In genomic region chr10:127676691-127677548, GRCm38 (mm10) we compare ENCODE assay signal across 8 mouse cellular contexts. TPM values are rescaled to one million over a fixed set of nuclear protein-coding genes. Genes with fewer than 3 reads are reported as not detected.
A peak's percentile ranks its signal among the peaks of the same experiment; 100 is the strongest.
DNase-seq lines count a peak whose midpoint lies in the region; ATAC-seq lines count a peak whose summit lies in the region.

No protein-coding gene starts in this region.

- H3K27me3 ChIP-seq in hindbrain, embryonic 15.5 days = no peaks in the 10 kb centered on the region

- peaks cover 11% of the 10 kb centered on the region for H3K4me1 ChIP-seq in hindbrain, embryonic 15.5 days (replicated peaks)

- WGBS in hindbrain, embryonic 15.5 days = under 1% methylated on average over 69 of the region's 71 CpGs

- H3K4me3 ChIP-seq in hindbrain, embryonic 15.5 days = peak overlapping the region; percentile 71

- ATAC-seq in hindbrain, embryonic 15.5 days (ENCODE audit: low FRiP score, low read depth) = peak; percentile 97

- DNase-seq in R1 (ENCODE audit: low read depth, low spot score) = peak; percentile 99
- peak; percentile 91 to 96 for DNase-seq in cerebellum, postnatal 25 days
- peak; percentile 59 to 78 for DNase-seq in frontal cortex, postnatal 25 days (ENCODE audit: low spot score in 2 of 2)
- peak; percentile 95 for DNase-seq in left cerebral cortex, adult 11 months (ENCODE audit: low spot score)
- DNase-seq in lung, postnatal 4 days = peak; percentile 94 to 97
- DNase-seq in retina, postnatal 7 days (ENCODE audit: low read depth, low spot score) = peak; percentile 96
- DNase-seq in urinary bladder, adult 2 months (ENCODE audit: low spot score) = peak; percentile 71

- H3K9ac ChIP-seq in hindbrain, embryonic 15.5 days = peak overlapping the region; percentile 51

- peak overlapping the region; percentile 96 for H3K4me2 ChIP-seq in hindbrain, embryonic 15.5 days

- no peaks in the 10 kb centered on the region for H3K9me3 ChIP-seq in hindbrain, embryonic 15.5 days

- H3K27ac ChIP-seq in hindbrain, embryonic 15.5 days (replicated peaks) = peak overlapping the region; percentile 69

- no peaks in the 10 kb centered on the region for H3K36me3 ChIP-seq in hindbrain, embryonic 15.5 days

RNA-seq across cellular contexts. Expression of gene Nab2, which starts 8.6 kb away (rescaled TPM):
- 2.5 and 2.7 TPM in 2 replicates for polyA plus RNA-seq in hindbrain, embryonic 15.5 days (2015; fragmentation: Nextera tagmentation; extraction: Ambion mirVana)
- polyA plus RNA-seq in urinary bladder, adult 2 months (2012; rRNA removed) = 27.5 and 29.1 TPM in 2 replicates

RNA-seq across cellular contexts. Expression of gene Nemp1, which starts 10.2 kb away (rescaled TPM):
- 3.1 and 3.4 TPM in 2 replicates for polyA plus RNA-seq in hindbrain, embryonic 15.5 days (2015; fragmentation: Nextera tagmentation; extraction: Ambion mirVana)
- 8.3 and 9.1 TPM in 2 replicates for polyA plus RNA-seq in urinary bladder, adult 2 months (2012; rRNA removed)

RNA-seq across cellular contexts. Expression of gene Myo1a, which starts 28.1 kb away (rescaled TPM):
- polyA plus RNA-seq in hindbrain, embryonic 15.5 days (2015; fragmentation: Nextera tagmentation; extraction: Ambion mirVana) = 0.72 and 0.77 TPM in 2 replicates
- 0.22 and 0.39 TPM in 2 replicates for polyA plus RNA-seq in urinary bladder, adult 2 months (2012; rRNA removed)

RNA-seq across cellular contexts. Expression of gene Stat6, which starts 34.1 kb away (rescaled TPM):
- polyA plus RNA-seq in hindbrain, embryonic 15.5 days (2015; fragmentation: Nextera tagmentation; extraction: Ambion mirVana) = 6.2 and 6.3 TPM in 2 replicates
- polyA plus RNA-seq in urinary bladder, adult 2 months (2012; rRNA removed) = 78.1 and 88.7 TPM in 2 replicates

RNA-seq across cellular contexts. Expression of gene Tac2, which starts 47.4 kb away (rescaled TPM):
- 0.42 and 1.2 TPM in 2 replicates for polyA plus RNA-seq in hindbrain, embryonic 15.5 days (2015; fragmentation: Nextera tagmentation; extraction: Ambion mirVana)
- not detected in 2 replicates for polyA plus RNA-seq in urinary bladder, adult 2 months (2012; rRNA removed)

Comparison
In these comparisons a context has a peak if more than half of its experiments do, and no peak if none do; other contexts are left out.
1. Peak in every context shown above with its lines: DNase-seq, ATAC-seq, H3K4me3 ChIP-seq and H3K27ac ChIP-seq.